Mouse (Mus musculus): ENCODE measurements around the gene Tomm34.

- TF ChIP-seq ZC3H11A (IDR thresholded peaks at IDR 0.05; ENCODE audit: low read depth, low read length): no peak
- no peak for TF ChIP-seq ZMIZ1 (IDR thresholded peaks at IDR 0.05; ENCODE audit: low read depth, low read length)
- no peak for TF ChIP-seq RAD21 (IDR thresholded peaks at IDR 0.05; ENCODE audit: low read depth, low read length)
Observed at GRCm38 (mm10) chr2:164025150-164025549, 45.8 kb downstream of the Tomm34 start, which contains the start of gene Pabpc1l.
